Mouse (Mus musculus): ENCODE measurements around the gene E130114P18Rik. TPM values are rescaled to one million over a fixed set of nuclear protein-coding genes. Genes with fewer than 3 reads are reported as not detected.

E130114P18Rik gene
- polyA plus RNA-seq, 1 experiment from 2014 or later, result 6.3 TPM

DNA sequence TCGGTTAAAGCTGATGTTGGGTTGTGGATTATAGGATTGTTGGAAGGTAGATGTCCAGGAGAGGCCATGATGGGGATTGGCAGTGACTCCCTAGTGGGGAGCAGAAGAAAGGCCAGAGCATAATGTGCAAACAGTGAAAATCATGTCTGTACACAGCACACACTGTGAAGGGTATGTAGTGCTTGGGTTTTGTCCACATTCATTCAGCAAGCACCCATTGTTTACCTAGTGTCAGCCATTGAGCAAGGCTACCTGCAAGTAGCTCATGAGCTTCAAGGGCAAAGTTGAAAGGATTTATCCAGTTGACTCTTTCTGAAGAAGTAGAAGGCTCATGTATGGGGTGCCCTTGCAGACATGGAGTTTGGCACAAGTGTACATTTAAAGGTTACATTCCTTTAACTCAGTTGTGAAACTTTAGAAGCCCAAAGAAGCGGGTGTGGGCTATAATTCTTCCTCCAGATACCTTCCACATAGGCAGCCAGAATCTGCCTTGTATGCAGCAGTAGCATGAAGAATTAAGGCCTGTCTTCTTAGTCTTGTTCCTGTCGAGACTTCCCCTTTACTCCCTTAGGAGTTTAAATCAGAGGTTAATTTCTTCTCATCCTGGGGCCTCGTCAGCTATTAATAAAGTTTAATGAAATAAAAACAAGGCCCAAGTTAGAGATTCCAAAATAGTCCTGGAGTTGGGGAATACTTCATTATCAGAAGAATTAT lies 31.9 kb upstream of the E130114P18Rik start:
- WGBS, result 70% methylated on average over 4 of the region's 4 CpGs
- no peak for ATAC-seq (ENCODE audit: insufficient number of reproducible peaks, insufficient read depth, low FRiP score, low read depth)

DNA sequence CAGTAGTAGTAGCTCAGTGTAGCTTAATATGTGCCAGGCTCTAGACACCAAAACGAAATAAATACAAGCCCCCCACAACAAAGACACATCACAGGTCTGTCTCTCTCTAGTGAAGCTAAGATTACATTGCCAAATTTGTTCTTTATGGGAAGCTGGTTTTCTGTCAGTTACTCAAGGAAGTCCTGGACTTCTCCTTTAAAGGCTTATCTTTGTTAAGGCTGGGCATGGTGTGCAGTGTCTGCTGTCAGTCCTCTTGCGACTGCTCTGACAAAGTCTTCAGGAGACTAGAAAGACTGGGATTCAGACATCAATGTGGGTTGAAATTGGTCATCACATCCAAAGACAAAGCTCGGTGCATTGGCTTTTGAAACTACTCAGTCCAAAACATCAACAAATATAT lies 31.0 kb upstream of the E130114P18Rik start:
- no peak for ATAC-seq (ENCODE audit: insufficient number of reproducible peaks, insufficient read depth, low FRiP score, low read depth)

More for the DNA sequence above, 31.9 kb upstream of the E130114P18Rik start:
- H3K4me2 ChIP-seq (replicated peaks; ENCODE audit: low read depth, low read length), result no peak overlapping the region
- H3K4me1 ChIP-seq (ENCODE audit: control insufficient read depth, insufficient read depth, low read length), result peaks cover 10% of the 10 kb centered on the region
- no peak overlapping the region for H3K9ac ChIP-seq (replicated peaks; ENCODE audit: low read depth, low read length)
- no peak overlapping the region for H3K27ac ChIP-seq (ENCODE audit: low read length)
- H3K36me3 ChIP-seq (ENCODE audit: control insufficient read depth, insufficient read depth, low read length), result no peaks in the 10 kb centered on the region
- no peaks in the 10 kb centered on the region for H3K9me3 ChIP-seq (ENCODE audit: control insufficient read depth, low read depth, low read length)
- no peaks in the 10 kb centered on the region for H3K27me3 ChIP-seq (ENCODE audit: control insufficient read depth, insufficient read depth, low read length)
- H3K4me3 ChIP-seq (ENCODE audit: low read depth, low read length), result no peak overlapping the region

DNA sequence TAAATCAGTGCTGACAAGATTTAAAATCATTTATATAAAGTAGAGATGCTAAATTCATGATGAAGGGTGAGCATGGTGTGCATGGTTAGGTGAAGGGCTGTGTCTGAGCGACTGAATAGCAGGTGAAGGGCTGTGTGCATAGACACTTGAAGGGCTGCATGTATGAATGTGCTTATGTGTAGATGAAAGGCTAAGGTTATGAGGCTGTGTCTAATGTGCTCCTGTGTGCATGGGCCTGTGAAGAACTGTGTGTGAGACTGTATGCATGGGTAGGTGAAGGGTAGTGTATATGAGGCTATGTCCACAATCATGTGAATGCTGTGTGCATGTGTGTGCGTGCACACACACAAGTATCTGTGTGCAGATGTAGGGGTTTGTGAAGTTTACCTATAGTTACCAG lies 29.0 kb upstream of the E130114P18Rik start:
- Histone ChIP-seq H3K27me3 (ENCODE audit: control insufficient read depth, insufficient read depth, low read length) (no peaks in the 10 kb centered on the region), H3K4me3 (ENCODE audit: low read depth, low read length) (no peak overlapping the region), H3K4me1 (ENCODE audit: control insufficient read depth, insufficient read depth, low read length) (peaks cover 16% of the 10 kb centered on the region), H3K4me2 (replicated peaks; ENCODE audit: low read depth, low read length) (no peak overlapping the region), H3K36me3 (ENCODE audit: control insufficient read depth, insufficient read depth, low read length) (no peaks in the 10 kb centered on the region), H3K27ac (ENCODE audit: low read length) (no peak overlapping the region), H3K9ac (replicated peaks; ENCODE audit: low read depth, low read length) (no peak overlapping the region), H3K9me3 (ENCODE audit: control insufficient read depth, low read depth, low read length) (no peaks in the 10 kb centered on the region)
- 92% methylated on average over 2 of the region's 2 CpGs for WGBS
- no peak for ATAC-seq (ENCODE audit: insufficient number of reproducible peaks, insufficient read depth, low FRiP score, low read depth)

More for the DNA sequence above, 31.0 kb upstream of the E130114P18Rik start:
- H3K4me1 ChIP-seq (ENCODE audit: control insufficient read depth, insufficient read depth, low read length), result peaks cover 10% of the 10 kb centered on the region
- H3K27me3 ChIP-seq (ENCODE audit: control insufficient read depth, insufficient read depth, low read length), result no peaks in the 10 kb centered on the region
- H3K27ac ChIP-seq (ENCODE audit: low read length), result no peak overlapping the region
- H3K36me3 ChIP-seq (ENCODE audit: control insufficient read depth, insufficient read depth, low read length), result no peaks in the 10 kb centered on the region
- H3K9ac ChIP-seq (replicated peaks; ENCODE audit: low read depth, low read length), result no peak overlapping the region
- H3K4me2 ChIP-seq (replicated peaks; ENCODE audit: low read depth, low read length), result no peak overlapping the region
- no peak overlapping the region for H3K4me3 ChIP-seq (ENCODE audit: low read depth, low read length)
- no peaks in the 10 kb centered on the region for H3K9me3 ChIP-seq (ENCODE audit: control insufficient read depth, low read depth, low read length)
- WGBS, result 80% methylated on average over 3 of the region's 3 CpGs

DNA sequence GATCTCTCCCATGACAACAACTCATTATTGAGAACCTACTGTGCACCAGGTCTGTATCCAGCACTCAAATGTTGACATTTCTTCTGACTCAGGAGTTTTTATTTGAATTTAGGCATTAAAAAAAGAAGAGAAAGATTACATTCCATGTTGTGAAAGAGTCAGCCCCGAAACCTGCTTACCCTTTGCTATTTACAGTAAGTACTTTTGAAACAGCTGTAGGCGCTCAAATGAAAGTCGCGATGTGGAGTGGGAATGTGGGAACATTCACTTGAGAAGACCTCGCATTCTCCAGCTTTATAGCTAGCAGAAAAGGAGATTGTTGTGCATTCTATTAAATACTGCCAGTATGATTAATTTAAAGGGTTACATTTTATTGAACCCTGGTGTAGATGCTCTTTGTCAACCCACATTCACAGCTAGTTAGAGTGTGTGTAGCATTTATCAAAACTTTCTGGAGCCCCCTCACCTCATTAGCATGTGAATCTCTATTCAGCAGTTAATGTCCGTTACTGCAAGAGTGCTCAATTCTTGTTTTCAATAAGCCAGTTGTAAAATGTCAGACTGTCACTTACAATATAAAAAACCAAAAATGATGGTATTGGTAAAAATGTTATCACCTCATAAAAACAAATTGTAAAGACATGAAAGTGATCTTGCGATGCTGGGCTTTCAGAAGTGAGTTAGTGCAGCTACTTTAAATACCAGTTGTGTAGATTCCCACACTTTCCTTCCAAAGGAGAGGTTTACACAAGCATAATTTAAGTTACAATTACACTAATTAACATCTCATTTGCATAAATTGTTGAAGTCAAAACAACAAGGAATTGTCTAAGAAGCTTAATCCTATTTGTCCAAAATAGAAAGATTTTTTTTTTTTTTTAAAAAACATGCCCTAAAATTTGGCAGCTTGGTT lies 28.3 kb upstream of the E130114P18Rik start:
- H3K9ac ChIP-seq (replicated peaks; ENCODE audit: low read depth, low read length), result no peak overlapping the region; the same call in 1 of the 2 replicates
- no peaks in the 10 kb centered on the region for H3K27me3 ChIP-seq (ENCODE audit: control insufficient read depth, insufficient read depth, low read length)
- H3K27ac ChIP-seq (ENCODE audit: low read length), result no peak overlapping the region
- H3K4me2 ChIP-seq (replicated peaks; ENCODE audit: low read depth, low read length), result no peak overlapping the region
- WGBS, result 37% methylated on average over 7 of the region's 7 CpGs
- no peaks in the 10 kb centered on the region; the same call in 1 of the 2 replicates for H3K36me3 ChIP-seq (ENCODE audit: control insufficient read depth, insufficient read depth, low read length)
- H3K4me3 ChIP-seq (ENCODE audit: low read depth, low read length), result no peak overlapping the region
- no peak for ATAC-seq (ENCODE audit: insufficient number of reproducible peaks, insufficient read depth, low FRiP score, low read depth)
- H3K9me3 ChIP-seq (ENCODE audit: control insufficient read depth, low read depth, low read length), result no peaks in the 10 kb centered on the region
- H3K4me1 ChIP-seq (ENCODE audit: control insufficient read depth, insufficient read depth, low read length), result peaks cover 16% of the 10 kb centered on the region

DNA sequence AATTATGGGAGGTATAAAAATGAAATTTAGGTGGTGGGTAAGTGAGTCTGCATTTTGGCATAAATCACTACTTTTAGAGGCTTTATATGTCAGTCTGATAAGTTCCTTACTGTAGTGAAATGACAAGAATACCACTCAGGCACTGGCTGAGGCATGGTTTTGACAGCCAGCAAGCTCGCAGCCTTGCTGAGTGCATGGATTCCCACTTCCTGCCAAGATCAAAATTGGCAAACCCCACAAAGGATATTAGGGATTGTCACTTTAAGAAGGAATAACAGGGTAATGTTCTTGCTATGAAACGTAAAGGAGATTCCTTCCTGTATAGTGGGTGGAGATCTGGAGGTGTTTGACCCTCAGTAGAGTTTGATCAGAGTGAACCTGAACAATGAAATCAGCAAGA lies 27.4 kb upstream of the E130114P18Rik start:
- no peak overlapping the region for H3K9ac ChIP-seq (replicated peaks; ENCODE audit: low read depth, low read length)
- WGBS, result 31% methylated on average over 2 of the region's 2 CpGs
- no peaks in the 10 kb centered on the region for H3K9me3 ChIP-seq (ENCODE audit: control insufficient read depth, low read depth, low read length)
- H3K4me2 ChIP-seq (replicated peaks; ENCODE audit: low read depth, low read length), result no peak overlapping the region
- H3K36me3 ChIP-seq (ENCODE audit: control insufficient read depth, insufficient read depth, low read length), result peaks cover 5% of the 10 kb centered on the region; the same call in 1 of the 2 replicates
- no peak for ATAC-seq (ENCODE audit: insufficient number of reproducible peaks, insufficient read depth, low FRiP score, low read depth)
- H3K4me3 ChIP-seq (ENCODE audit: low read depth, low read length), result no peak overlapping the region
- peaks cover 16% of the 10 kb centered on the region for H3K4me1 ChIP-seq (ENCODE audit: control insufficient read depth, insufficient read depth, low read length)
- no peaks in the 10 kb centered on the region for H3K27me3 ChIP-seq (ENCODE audit: control insufficient read depth, insufficient read depth, low read length)
- peak overlapping the region; percentile 39; the same call in 1 of the 2 replicates for H3K27ac ChIP-seq (ENCODE audit: low read length)

DNA sequence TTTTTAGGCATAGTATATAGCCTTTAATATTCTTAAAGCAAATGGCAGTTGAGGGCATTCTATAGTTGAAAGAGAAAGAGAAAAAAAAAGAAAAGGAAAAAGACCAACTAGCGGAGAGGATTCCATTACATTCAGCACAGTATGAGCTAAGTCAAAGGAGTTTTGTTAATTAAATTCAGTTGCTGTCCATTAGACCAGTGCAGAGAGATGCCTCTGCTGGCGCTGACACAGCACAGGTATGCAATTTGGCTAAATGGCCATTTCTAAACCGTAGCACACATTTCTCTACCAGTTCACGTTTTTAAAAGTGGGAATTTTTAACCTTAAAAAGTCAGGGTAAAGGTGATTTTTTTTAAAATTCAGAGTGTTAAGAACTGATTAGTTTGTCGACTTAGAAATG lies 26.8 kb upstream of the E130114P18Rik start:
- Histone ChIP-seq H3K36me3 (ENCODE audit: control insufficient read depth, insufficient read depth, low read length) (peaks cover 5% of the 10 kb centered on the region; the same call in 1 of the 2 replicates), H3K4me3 (ENCODE audit: low read depth, low read length) (no peak overlapping the region), H3K4me2 (replicated peaks; ENCODE audit: low read depth, low read length) (no peak overlapping the region), H3K27me3 (ENCODE audit: control insufficient read depth, insufficient read depth, low read length) (no peaks in the 10 kb centered on the region), H3K9me3 (ENCODE audit: control insufficient read depth, low read depth, low read length) (no peaks in the 10 kb centered on the region), H3K9ac (replicated peaks; ENCODE audit: low read depth, low read length) (no peak overlapping the region), H3K27ac (ENCODE audit: low read length) (no peak overlapping the region), H3K4me1 (ENCODE audit: control insufficient read depth, insufficient read depth, low read length) (peaks cover 16% of the 10 kb centered on the region)
- WGBS, result 79% methylated on average over 5 of the region's 5 CpGs
- ATAC-seq (ENCODE audit: insufficient number of reproducible peaks, insufficient read depth, low FRiP score, low read depth), result no peak

DNA sequence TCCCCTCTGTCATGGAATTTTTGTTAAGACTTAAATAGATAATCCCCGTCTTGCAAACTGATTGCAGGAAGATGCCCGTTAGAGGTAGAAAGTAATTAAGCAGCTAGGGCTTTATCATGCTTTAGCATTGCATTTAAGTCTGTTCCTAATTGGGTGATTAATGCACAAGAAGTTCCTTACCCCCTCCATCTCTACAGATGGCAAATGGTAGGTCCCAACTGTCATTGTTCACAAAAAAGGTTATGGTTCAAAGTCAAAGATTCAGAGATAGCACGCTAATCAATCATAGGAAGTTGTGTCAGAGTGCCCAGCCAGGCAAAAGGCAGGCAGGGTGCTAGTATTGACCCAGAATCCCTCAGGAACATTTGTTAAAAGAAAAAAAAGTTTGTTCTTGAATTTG lies 25.9 kb upstream of the E130114P18Rik start:
- no peak overlapping the region for H3K9ac ChIP-seq (replicated peaks; ENCODE audit: low read depth, low read length)
- no peak overlapping the region for H3K27ac ChIP-seq (ENCODE audit: low read length)
- 82% methylated on average over 3 of the region's 3 CpGs for WGBS
- H3K4me3 ChIP-seq (ENCODE audit: low read depth, low read length), result no peak overlapping the region
- no peak for ATAC-seq (ENCODE audit: insufficient number of reproducible peaks, insufficient read depth, low FRiP score, low read depth)
- H3K4me2 ChIP-seq (replicated peaks; ENCODE audit: low read depth, low read length), result no peak overlapping the region
- peaks cover 5% of the 10 kb centered on the region; the same call in 1 of the 2 replicates for H3K36me3 ChIP-seq (ENCODE audit: control insufficient read depth, insufficient read depth, low read length)
- no peaks in the 10 kb centered on the region for H3K27me3 ChIP-seq (ENCODE audit: control insufficient read depth, insufficient read depth, low read length)
- no peaks in the 10 kb centered on the region for H3K9me3 ChIP-seq (ENCODE audit: control insufficient read depth, low read depth, low read length)
- H3K4me1 ChIP-seq (ENCODE audit: control insufficient read depth, insufficient read depth, low read length), result peaks cover 13% of the 10 kb centered on the region

DNA sequence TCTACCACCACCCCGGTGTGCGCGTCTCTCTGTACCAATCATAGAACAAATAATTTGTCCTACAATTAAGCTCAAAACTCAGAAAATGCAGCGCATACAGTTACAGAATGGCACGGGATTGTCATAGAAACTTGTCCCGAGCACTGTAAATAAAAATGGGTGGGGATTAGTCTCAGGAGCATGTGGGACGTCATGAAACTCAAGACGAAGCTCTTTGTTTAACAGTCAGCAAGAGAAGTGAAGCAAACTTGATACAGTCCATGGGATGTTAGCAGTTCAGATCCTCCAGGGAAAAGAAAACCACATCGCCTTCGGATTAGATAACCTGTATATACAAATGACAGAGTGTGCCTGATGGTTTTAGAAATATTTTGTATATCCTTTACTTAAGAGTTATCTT lies 18.6 kb upstream of the E130114P18Rik start:
- 70% methylated on average over 10 of the region's 10 CpGs for WGBS
- H3K36me3 ChIP-seq (ENCODE audit: control insufficient read depth, insufficient read depth, low read length), result peaks cover 10% of the 10 kb centered on the region; the same call in 1 of the 2 replicates

More for the DNA sequence above, 18.6 kb upstream of the E130114P18Rik start:
- H3K9me3 ChIP-seq (ENCODE audit: control insufficient read depth, low read depth, low read length), result no peaks in the 10 kb centered on the region
- H3K4me1 ChIP-seq (ENCODE audit: control insufficient read depth, insufficient read depth, low read length), result peaks cover 4% of the 10 kb centered on the region; the same call in 1 of the 2 replicates
- H3K4me2 ChIP-seq (replicated peaks; ENCODE audit: low read depth, low read length), result no peak overlapping the region
- no peak overlapping the region for H3K27ac ChIP-seq (ENCODE audit: low read length)
- H3K27me3 ChIP-seq (ENCODE audit: control insufficient read depth, insufficient read depth, low read length), result no peaks in the 10 kb centered on the region
- H3K4me3 ChIP-seq (ENCODE audit: low read depth, low read length), result no peak overlapping the region
- no peak for ATAC-seq (ENCODE audit: insufficient number of reproducible peaks, insufficient read depth, low FRiP score, low read depth)
- H3K9ac ChIP-seq (replicated peaks; ENCODE audit: low read depth, low read length), result no peak overlapping the region
